Mouse (Mus musculus) intestine, postnatal 0 days (tissue): ENCODE data around the gene Abi3bp. TPM values are rescaled to one million over a fixed set of nuclear protein-coding genes. Genes with fewer than 3 reads are reported as not detected.
A peak's percentile ranks its signal among the peaks of the same experiment; 100 is the strongest.

Experiments used
- ATAC-seq: fragments of 200-750 bp; cut with Nextera tagmentation; 2 replicates; pipeline ENCODE4 v1.8.0; 2017; ENCODE audit warnings: mild to moderate bottlenecking, moderate TSS enrichment, moderate library complexity
- H3K27ac ChIP-seq: fragments of 300-500 bp; sonication (generic); 2 replicates; pipeline ENCODE4 v1.5.1; 2014; ENCODE audit warnings: mild to moderate bottlenecking, low read depth, low read length, moderate library complexity
- H3K27me3 ChIP-seq: fragments of 300-500 bp; sonication (generic); replicated peaks from 2 replicates; pipeline ENCODE4 v1.6.1; 2014; ENCODE audit warnings: low read length, mixed read lengths; ENCODE audit not compliant: control insufficient read depth, insufficient read depth
- H3K36me3 ChIP-seq: fragments of 300-500 bp; sonication (generic); 2 replicates; pipeline ENCODE4 v1.6.1; 2014; ENCODE audit warnings: mild to moderate bottlenecking, moderate library complexity; ENCODE audit not compliant: control insufficient read depth, insufficient read depth
- H3K4me1 ChIP-seq: fragments of 300-500 bp; sonication (generic); replicated peaks from 2 replicates; pipeline ENCODE4 v1.6.1; 2014; ENCODE audit warnings: antibody characterized with exemption, low read length, mixed read lengths; ENCODE audit not compliant: control insufficient read depth, insufficient read depth
- H3K4me2 ChIP-seq: fragments of 300-500 bp; sonication (generic); replicated peaks from 2 replicates; pipeline ENCODE4 v1.6.1; 2014; ENCODE audit warnings: low read depth, mild to moderate bottlenecking, moderate library complexity
- H3K4me3 ChIP-seq: fragments of 300-500 bp; sonication (generic); 2 replicates; pipeline ENCODE4 v1.5.1; 2014; ENCODE audit warnings: low read depth, low read length
- H3K9ac ChIP-seq: fragments of 300-500 bp; sonication (generic); 2 replicates; pipeline ENCODE4 v1.6.1; 2014; ENCODE audit warnings: mild to moderate bottlenecking, low read depth, low read length
- H3K9me3 ChIP-seq: fragments of 300-500 bp; sonication (generic); 2 replicates; pipeline ENCODE4 v1.6.1; 2016; ENCODE audit warnings: mixed run types; ENCODE audit not compliant: control insufficient read depth
- CTCF ChIP-seq: sonication (generic); IDR thresholded peaks from 2 replicates; pipeline ENCODE4 v1.5.1; 2016; ENCODE audit warnings: low read depth, mild to moderate bottlenecking, control low read depth, antibody characterized with exemption, moderate library complexity
- WGBS: fragments of 180-500 bp; shearing (Covaris S2); extraction: QIAGEN DNeasy Blood & Tissue Kit; methylation state at CpG from one replicate; pipeline ENCODE4 v1.1.7; 2014; 5-methylcytosine and 5-hydroxymethylcytosine counted together
- polyA plus RNA-seq: library from polyadenylated mRNA; unstranded; fragments of >200 nt; fragmentation: Nextera tagmentation; extraction: Ambion mirVana; gene quantifications from 2 replicates; pipeline ENCODE4 v1.2.1, GENCODE M21; 2015

Gene Abi3bp
- polyA plus RNA-seq, 1 experiment from 2014 or later, result 10.1 TPM

DNA sequence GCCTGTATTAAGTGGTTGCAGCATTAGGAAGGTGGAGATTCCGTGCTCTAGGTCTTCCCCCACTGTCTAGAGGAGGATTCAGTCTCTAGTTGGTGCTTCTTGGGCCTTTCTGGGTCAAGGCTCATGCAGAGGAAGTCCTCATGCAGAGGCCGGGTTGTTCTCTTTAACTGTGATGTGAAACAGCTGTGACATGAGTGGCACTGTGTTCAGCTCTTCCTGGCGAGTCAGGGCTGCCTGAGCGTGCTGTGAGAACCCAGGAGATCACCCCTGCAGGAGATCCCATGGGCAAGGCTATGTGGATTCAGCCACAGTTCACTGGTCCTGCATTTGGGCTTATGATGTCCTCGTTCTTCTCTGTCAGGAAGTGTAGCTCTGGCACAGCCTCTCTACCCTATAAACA is 191.8 kb downstream of the Abi3bp start:
- 80% methylated on average over 5 of the region's 5 CpGs for WGBS
- Histone ChIP-seq H3K9ac (no peak overlapping the region), H3K4me2 (no peak overlapping the region), H3K4me1 (no peaks in the 10 kb centered on the region), H3K4me3 (no peak overlapping the region), H3K27me3 (no peaks in the 10 kb centered on the region), H3K36me3 (no peaks in the 10 kb centered on the region), H3K9me3 (no peaks in the 10 kb centered on the region), H3K27ac (no peak overlapping the region)
- ATAC-seq, result no peak
- TF ChIP-seq CTCF, result no peak

GRCm38 (mm10) chr16:56670941-56671340 is 193.3 kb downstream of the Abi3bp start:
- WGBS, result 72% methylated on average over 8 of the region's 8 CpGs
- Histone ChIP-seq H3K4me1 (no peaks in the 10 kb centered on the region), H3K27me3 (no peaks in the 10 kb centered on the region), H3K9me3 (no peaks in the 10 kb centered on the region), H3K9ac (no peak overlapping the region), H3K36me3 (no peaks in the 10 kb centered on the region), H3K4me2 (no peak overlapping the region), H3K4me3 (no peak overlapping the region), H3K27ac (no peak overlapping the region)
- ATAC-seq, result no peak
- no peak for TF ChIP-seq CTCF

- Histone ChIP-seq H3K9me3 (no peaks in the 10 kb centered on the region), H3K27ac (no peak overlapping the region), H3K4me1 (no peaks in the 10 kb centered on the region), H3K36me3 (no peaks in the 10 kb centered on the region), H3K4me3 (no peak overlapping the region), H3K4me2 (no peak overlapping the region), H3K9ac (no peak overlapping the region), H3K27me3 (no peaks in the 10 kb centered on the region)
- no peak for ATAC-seq
- no peak for TF ChIP-seq CTCF
- WGBS, result 86% methylated on average over 2 of the region's 2 CpGs
Observed at GRCm38 (mm10) chr16:56673420-56673819, 195.7 kb downstream of the Abi3bp start.

- Histone ChIP-seq H3K27me3 (no peaks in the 10 kb centered on the region), H3K27ac (no peak overlapping the region), H3K9ac (no peak overlapping the region), H3K4me3 (no peak overlapping the region), H3K4me2 (no peak overlapping the region), H3K36me3 (no peaks in the 10 kb centered on the region), H3K9me3 (no peaks in the 10 kb centered on the region), H3K4me1 (no peaks in the 10 kb centered on the region)
- no peak for ATAC-seq
- 62% methylated on average over 4 of the region's 4 CpGs for WGBS
- peak; percentile 69 for TF ChIP-seq CTCF
Observed at GRCm38 (mm10) chr16:56677146-56677545, 199.5 kb downstream of the Abi3bp start.

- 81% methylated on average over 8 of the region's 8 CpGs for WGBS
- Histone ChIP-seq H3K9me3 (no peaks in the 10 kb centered on the region), H3K27me3 (no peaks in the 10 kb centered on the region), H3K4me1 (no peaks in the 10 kb centered on the region), H3K9ac (no peak overlapping the region), H3K4me2 (no peak overlapping the region), H3K27ac (no peak overlapping the region), H3K4me3 (no peak overlapping the region), H3K36me3 (peaks cover 20% of the 10 kb centered on the region)
- no peak for TF ChIP-seq CTCF
- ATAC-seq, result no peak
Observed at GRCm38 (mm10) chr16:56681010-56681645, 203.4 kb downstream of the Abi3bp start.

GRCm38 (mm10) chr16:56686747-56687146 is 209.1 kb downstream of the Abi3bp start:
- no peak overlapping the region for H3K4me3 ChIP-seq
- no peaks in the 10 kb centered on the region for H3K4me1 ChIP-seq
- no peaks in the 10 kb centered on the region for H3K27me3 ChIP-seq
- no peaks in the 10 kb centered on the region for H3K9me3 ChIP-seq
- WGBS, result 91% methylated on average over 5 of the region's 5 CpGs
- no peak overlapping the region for H3K9ac ChIP-seq
- TF ChIP-seq CTCF, result no peak
- ATAC-seq, result no peak
- H3K36me3 ChIP-seq, result peaks cover 47% of the 10 kb centered on the region
- H3K4me2 ChIP-seq, result no peak overlapping the region
- no peak overlapping the region for H3K27ac ChIP-seq

- Histone ChIP-seq H3K9ac (no peak overlapping the region), H3K27me3 (no peaks in the 10 kb centered on the region), H3K4me3 (no peak overlapping the region), H3K27ac (no peak overlapping the region), H3K9me3 (no peaks in the 10 kb centered on the region), H3K4me2 (no peak overlapping the region), H3K4me1 (no peaks in the 10 kb centered on the region), H3K36me3 (peaks cover 44% of the 10 kb centered on the region)
- no peak for ATAC-seq
- no peak for TF ChIP-seq CTCF
- WGBS, result 94% methylated on average over 7 of the region's 7 CpGs
Observed at GRCm38 (mm10) chr16:56690715-56691114, 213.0 kb downstream of the Abi3bp start.
